Mouse (Mus musculus) left cerebral cortex, postnatal 25 days (tissue): Measurements from ENCODE around the gene Akna. TPM values are rescaled to one million over a fixed set of nuclear protein-coding genes. Genes with fewer than 3 reads are reported as not detected.

Source experiments
- DNase-seq, 2 experiments: peaks; one replicate each; pipeline ENCODE4 v3.0.0; 2022; ENCODE audit warnings: low spot score in 2 of 2, mixed read lengths in 1 of 2
- intact Hi-C: fragments of 180-260 bp; cut with DNase I; formaldehyde crosslinking; loops from one replicate; pipeline ENCODE4 v1.15.1; 2025
- total RNA-seq, 2 experiments: library from RNA; stranded (reverse); gene quantifications; 2 replicates each; pipeline ENCODE4 v1.2.3; 2021

Akna gene
- 1 to 10 TPM; 2.9 to 3.0 TPM for total RNA-seq

GRCm38 (mm10) chr4:63403040-63403959, at the start of gene Akna:
TSS of gene Akna (minus strand) at chr4:63403354.
- intact Hi-C loops = no loop called here
- peak; percentile 73 to 74 for DNase-seq

GRCm38 (mm10) chr4:63452555-63452954, 49.4 kb upstream of the Akna start:
- peak in 1 of 2 experiments; percentile 11 for DNase-seq
- intact Hi-C loops = no loop called here

GRCm38 (mm10) chr4:63450551-63450950, 47.4 kb upstream of the Akna start:
- intact Hi-C loops = no loop called here
- DNase-seq = peak in 1 of 2 experiments; percentile 47

DNA sequence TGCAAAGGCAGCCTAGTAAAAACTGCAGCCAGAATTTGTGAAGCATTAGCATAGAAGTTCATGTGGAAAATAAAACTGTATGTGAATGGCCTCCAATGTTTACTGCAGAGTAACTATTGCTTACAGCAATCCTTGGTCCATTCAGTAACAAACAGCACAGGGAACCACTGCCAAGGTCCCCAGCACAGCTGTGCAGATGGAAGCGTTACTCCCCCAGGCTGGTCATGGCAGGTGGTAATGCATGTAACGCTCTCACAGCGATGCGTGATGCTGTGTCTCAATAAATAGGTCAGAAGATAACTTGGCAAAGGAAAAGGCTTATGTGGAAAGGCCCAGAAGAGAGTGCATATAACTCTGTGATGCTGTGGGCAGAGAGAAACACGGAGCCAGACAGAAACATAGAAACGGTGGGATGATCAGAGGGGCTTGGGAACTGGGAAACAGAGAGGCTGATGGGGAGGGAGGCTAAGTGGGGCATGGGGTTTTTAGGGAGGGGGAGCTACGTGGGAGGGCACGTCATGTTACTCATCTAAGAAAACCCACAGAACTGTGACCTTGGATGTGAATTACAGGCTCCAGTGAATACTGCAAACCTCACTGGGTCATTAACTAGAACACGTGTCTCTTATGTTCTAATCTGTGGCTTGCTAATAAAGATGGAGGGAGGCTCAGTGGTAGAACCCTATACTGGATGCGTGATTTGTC, 41.4 kb upstream of the Akna start:
- no peak for DNase-seq

GRCm38 (mm10) chr4:63443101-63443500, 39.9 kb upstream of the Akna start:
- DNase-seq = no peak
- intact Hi-C loops = no loop called here

More for the DNA sequence above, 41.4 kb upstream of the Akna start:
- intact Hi-C loops = no loop called here

GRCm38 (mm10) chr4:63441616-63442015, 38.5 kb upstream of the Akna start:
- intact Hi-C loops = no loop called here
- DNase-seq = no peak

GRCm38 (mm10) chr4:63440262-63440661, 37.1 kb upstream of the Akna start:
- no peak for DNase-seq
- intact Hi-C loops = no loop called here

DNA sequence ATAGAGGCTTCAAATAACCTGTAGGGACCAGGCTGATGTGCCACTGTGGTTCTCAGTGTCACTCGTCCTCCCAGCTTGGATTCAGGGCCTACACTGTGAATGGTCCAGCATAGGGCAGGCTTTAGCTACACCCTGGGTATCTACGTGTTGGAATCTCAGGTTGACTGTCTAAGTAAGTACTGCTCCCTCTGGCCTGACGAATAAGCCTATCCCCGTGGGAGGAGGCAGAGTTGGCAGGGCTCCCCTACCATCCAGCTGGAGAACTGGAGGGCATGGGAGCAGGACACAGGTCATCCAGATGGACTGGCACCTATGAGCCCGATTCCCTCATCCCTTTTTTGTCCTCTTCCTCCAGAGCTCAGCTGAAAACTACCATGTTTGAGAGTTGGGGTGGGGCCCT, 34.8 kb upstream of the Akna start:
- no peak for DNase-seq
- intact Hi-C loops = no loop called here

- DNase-seq = no peak
- intact Hi-C loops = no loop called here
These were observed 34.1 kb upstream of the Akna start for GRCm38 (mm10) chr4:63437119-63437815.

GRCm38 (mm10) chr4:63435402-63435801, 32.2 kb upstream of the Akna start:
- intact Hi-C loops = no loop called here
- no peak for DNase-seq

GRCm38 (mm10) chr4:63431098-63431497, 27.9 kb upstream of the Akna start:
- no peak for DNase-seq
- intact Hi-C loops = no loop called here

DNA sequence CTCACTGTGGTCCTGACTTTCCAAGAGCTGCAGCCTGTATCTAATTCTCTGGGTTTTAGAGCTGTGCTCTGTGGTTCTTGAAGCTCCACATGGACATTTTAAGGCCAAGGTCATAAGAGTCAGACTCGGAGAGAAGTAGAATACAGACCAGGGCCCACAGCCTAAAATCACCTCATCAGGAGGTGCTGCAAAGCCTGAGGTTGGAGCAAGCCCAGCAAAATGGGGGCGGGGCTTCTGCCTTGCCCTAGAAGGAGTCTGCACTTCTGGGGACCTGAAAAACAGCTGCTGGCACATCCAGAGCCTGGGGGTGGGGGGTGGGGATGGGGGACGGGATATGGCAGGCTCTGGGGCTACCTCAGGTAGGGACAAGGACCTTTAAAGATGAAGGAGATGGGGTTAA, 27.2 kb upstream of the Akna start:
- no peak for DNase-seq
- intact Hi-C loops = no loop called here

- no peak for DNase-seq
- intact Hi-C loops = no loop called here
These were observed 23.2 kb upstream of the Akna start for GRCm38 (mm10) chr4:63426308-63426707.

DNA sequence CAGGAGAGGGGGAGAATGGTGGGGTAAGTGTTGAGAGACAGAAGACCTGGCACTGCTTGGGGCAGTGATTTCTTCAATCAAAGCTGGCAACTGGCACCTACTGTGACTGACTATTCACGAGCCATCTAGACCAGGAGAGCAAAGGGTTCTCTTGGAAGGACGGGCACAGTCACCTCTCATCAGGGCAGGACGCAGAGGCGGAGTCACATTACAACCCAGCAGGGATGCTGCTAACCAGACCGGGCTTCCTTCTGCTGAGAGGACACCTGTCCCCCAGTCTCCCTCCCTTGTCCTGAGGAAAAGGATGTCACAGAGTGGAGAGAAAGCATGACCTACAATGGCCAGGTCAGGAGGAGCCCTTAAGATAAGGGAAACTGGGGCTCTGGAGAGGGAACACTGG, 20.7 kb upstream of the Akna start:
- intact Hi-C loops = loop anchor here (5.0 kb wide), 1 partner anchor 123 kb away; no protein-coding TSS in a partner anchor
- DNase-seq = no peak

DNA sequence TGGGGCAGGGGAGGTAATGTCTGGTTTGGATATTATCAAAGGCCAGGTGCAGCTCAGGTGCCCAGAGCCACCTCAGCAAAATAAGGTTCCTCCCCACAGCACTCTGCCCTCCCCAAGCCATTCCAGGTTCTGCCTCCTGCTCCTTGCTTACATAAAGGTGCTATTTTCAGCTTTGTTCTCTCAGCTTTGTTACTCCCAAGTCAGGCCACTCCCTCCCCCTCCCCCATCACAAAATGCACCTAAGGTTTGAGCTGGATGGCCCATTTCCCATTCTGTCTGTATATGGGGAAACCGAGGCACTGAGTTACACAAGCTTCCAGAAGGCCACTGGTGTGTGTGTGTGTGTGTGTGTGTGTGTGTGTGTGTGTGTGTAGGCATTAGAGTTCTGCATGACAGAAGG, 20.1 kb upstream of the Akna start:
- DNase-seq = no peak
- intact Hi-C loops = loop anchor here (5.0 kb wide), 1 partner anchor 124 kb away; no protein-coding TSS in a partner anchor

- DNase-seq = no peak
- intact Hi-C loops = loop anchor here (5.0 kb wide), 1 partner anchor 127 kb away; no protein-coding TSS in a partner anchor
These were observed 17.2 kb upstream of the Akna start for GRCm38 (mm10) chr4:63420143-63420920.

DNA sequence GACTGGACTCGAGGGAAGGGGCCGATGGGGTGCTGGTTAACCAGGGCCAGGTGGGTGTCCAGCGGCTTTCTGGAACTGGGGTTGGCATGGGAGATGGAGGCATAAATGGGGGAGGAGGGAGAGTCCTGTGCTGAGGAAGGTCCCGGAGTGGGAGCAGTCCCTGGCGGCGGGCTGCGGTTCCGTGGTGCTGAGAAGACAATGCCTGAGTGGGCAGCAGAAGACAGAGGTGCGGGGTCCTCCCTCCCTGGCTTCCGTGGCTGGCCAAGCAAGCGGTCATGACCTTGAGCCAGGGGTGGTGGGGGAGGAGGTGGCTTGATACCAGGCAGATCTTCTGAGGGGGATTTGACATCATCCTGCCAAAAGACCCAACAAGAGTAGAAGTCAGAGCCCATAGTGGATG, 15.1 kb upstream of the Akna start:
- intact Hi-C loops = loop anchor here (5.0 kb wide), 2 partner anchors 269 to 1074 kb away; no protein-coding TSS in a partner anchor
- no peak for DNase-seq

DNA sequence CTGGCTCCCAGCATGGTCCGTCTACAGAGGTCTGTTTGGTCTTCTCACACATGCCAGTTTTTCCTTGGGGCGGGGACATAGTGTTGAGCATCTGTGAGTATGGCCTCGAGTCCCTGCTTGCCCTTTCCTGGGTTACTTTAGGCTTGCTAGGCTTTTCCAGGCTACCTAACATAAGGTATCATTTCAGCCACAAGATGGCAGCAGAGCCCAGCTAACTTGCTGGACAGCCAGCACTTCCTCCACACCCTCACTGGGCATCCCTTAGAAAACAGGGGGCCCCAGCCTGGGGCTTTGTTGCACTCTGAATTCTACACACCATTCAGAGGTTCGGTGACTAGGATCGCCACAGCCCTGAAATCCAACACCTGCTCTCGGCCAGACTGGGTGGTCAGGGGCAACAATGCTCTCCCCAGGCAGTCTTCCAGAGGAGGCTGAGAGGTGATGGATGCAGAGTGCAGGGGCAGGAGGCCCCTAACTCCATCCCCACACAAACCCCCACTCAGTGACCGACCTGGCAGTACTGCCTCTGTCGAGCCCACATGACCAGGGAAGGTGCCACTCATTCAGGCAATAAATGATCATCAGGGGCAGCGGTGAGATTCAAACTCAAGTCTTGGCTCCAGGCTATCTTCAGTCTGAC, 14.3 kb upstream of the Akna start:
- intact Hi-C loops = loop anchor here (1.0 to 5.0 kb wide), 5 partner anchors 81 to 1075 kb away; no protein-coding TSS in a partner anchor
- peak; percentile 84 to 87 for DNase-seq

DNA sequence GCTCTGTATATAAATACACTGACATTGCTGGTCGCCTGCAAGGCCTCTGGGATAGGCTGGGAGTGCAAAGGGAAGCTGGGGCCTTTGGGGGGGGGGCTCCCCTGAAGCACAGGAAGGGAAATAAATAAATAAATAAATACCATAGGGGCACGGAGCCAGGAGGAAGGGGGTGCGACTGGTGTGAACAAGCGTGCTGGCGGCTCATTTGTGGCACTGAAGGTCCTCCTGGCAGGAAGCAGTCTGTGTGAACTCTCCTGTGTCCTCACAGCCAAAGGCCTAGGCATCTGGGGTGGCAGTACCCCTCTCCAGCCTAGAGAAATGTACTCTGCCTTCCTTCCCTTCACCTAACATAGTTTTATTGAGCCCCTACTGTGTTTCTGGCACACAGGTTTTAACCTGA, 11.8 kb upstream of the Akna start:
- no peak for DNase-seq
- intact Hi-C loops = loop anchor here (5.0 kb wide), 2 partner anchors 272 to 1077 kb away; no protein-coding TSS in a partner anchor
